Mouse (Mus musculus): Measurements from ENCODE around the gene Tenm2.
A peak's percentile ranks its signal among the peaks of the same experiment; 100 is the strongest.

Tenm2 gene

GRCm38 (mm10) chr11:36000585-36001281 is 1235.0 kb downstream of the Tenm2 start:
- DNase-seq (ENCODE audit: extremely low spot score, low spot score), result no peak

- DNase-seq (ENCODE audit: extremely low spot score, low spot score), result no peak
Measured at GRCm38 (mm10) chr11:36000038-36000437, 1235.7 kb downstream of the Tenm2 start.

DNA sequence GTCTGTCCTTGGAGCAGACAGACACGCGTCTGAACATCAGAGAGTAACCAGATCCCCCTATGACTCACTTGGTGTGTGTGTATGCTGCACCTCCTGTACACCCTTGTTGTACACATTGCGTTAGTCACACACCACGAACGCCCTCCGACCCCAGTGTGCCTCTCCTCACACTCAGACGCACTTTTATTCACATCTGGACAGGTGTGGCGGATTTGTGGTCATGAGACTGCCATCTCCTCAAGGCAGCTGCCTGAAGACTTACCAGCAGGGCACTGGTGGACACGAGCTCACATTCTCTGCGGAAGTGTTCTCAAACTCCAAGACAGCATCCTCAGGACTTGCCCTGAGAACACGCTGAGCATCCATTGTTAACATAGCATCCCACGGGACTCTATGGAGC is 1237.7 kb downstream of the Tenm2 start:
- no peak for DNase-seq (ENCODE audit: extremely low spot score, low spot score)

GRCm38 (mm10) chr11:35995310-35995709 is 1240.5 kb downstream of the Tenm2 start:
- DNase-seq (ENCODE audit: extremely low spot score, low spot score), result no peak

GRCm38 (mm10) chr11:35991846-35992245 is 1243.9 kb downstream of the Tenm2 start:
- no peak for DNase-seq (ENCODE audit: extremely low spot score, low spot score)

DNA sequence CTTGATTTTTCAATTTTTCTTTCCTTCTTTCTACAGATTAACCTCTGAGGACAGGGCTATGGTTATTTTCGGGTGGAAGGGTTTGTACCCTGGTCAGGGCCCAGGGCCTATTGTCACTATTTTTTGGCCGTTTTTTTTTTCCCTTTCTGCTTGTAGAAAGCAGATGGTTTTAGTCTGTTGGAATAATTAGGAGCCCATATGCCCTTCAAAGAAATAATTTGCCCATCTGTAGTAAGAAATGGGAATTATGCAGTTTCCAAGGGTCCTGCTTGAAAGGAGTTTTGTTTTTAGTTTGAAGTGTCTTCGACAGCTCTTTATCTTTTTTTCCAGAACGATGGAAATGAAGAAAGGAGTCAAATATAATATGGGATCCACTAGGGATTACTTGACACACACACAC is 1245.8 kb downstream of the Tenm2 start:
- DNase-seq (ENCODE audit: extremely low spot score, low spot score), result no peak

DNA sequence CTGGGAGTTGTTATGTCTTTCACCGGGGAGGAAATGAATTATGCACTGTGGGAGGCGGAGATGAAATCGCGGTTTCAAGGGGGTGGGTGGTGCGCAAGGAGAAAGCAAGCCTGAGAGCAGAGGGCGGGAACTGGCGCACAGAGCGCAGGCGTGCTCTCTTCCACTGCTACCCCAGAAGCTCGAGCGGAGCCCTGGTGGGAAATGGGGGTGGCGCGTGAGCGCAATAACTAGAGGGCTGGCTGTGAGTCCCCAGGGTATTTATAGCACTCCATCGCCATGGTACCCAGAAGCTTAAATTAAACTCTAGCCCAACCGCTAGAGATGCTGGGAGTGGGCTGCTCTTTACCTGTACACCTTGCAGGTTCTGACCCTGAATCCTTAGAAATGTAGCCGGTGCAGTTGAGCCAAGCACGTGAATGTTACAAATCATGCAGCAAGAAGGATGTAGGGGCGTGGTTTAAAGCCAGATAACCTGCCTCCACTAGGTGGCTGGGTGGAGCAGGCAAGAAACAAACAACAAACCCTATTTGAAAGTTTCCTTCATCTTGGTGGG is 1249.8 kb downstream of the Tenm2 start:
- DNase-seq (ENCODE audit: extremely low spot score, low spot score), result peak; percentile 47

DNA sequence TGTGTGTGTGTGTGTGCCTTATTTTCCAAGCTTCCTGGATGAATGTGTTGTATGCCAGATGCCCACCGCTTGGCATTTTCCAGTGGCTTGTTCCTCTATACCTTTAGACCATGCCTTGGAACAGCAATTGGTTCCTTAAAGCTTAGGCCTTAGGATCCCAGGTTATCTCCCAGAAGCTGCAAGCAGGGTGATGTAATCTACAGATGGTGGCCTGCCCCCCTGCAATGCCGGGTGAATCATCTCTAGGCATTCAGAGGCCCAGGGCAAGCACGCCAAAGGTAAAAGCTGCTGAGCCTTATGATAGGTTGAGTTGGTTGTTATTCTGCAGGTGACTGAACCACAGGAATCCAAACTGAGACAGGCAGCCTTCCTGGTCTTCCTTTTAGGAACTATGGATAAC is 1253.0 kb downstream of the Tenm2 start:
- DNase-seq (ENCODE audit: extremely low spot score, low spot score), result no peak

GRCm38 (mm10) chr11:35980411-35980917 is 1255.3 kb downstream of the Tenm2 start, which contains the start of gene Wwc1:
Wwc1 (minus strand) TSS chr11:35980527.
- DNase-seq (ENCODE audit: extremely low spot score, low spot score), result peak; percentile 83

DNA sequence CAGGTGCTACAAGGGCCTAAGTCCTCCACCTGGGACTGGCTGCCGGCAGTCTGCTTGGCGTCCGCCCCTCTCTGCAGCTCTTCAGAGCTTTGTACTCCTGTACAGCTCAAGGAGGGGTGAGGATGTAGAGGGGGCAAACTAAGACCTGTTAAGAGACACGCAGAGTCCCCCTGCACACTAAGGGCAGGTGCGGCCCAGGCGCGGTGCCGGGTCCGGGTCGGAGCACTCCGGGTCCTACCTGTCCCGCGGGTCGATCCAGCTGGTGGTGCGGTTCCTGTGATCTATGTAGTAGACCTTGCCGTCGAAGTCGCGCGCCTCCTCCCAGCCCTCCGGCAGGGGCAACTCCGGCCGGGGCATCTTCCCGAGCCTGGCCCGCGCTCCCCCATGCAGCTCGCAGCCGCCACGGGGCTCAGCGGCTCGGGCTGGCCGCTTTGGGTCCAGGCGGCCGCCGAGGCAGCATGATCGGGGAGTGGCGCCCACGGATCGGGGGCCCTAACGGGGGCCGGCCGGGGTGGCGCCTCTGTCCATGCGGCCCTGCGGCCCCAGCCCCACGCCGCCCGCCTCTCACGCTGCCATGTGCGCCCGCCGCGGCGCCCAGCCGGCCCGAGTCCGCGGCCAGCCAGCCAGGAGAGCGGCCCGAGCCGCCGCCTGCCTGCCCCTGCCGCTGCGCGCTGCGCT is 1255.9 kb downstream of the Tenm2 start:
- peak; percentile 67 for DNase-seq (ENCODE audit: extremely low spot score, low spot score)

GRCm38 (mm10) chr11:35979266-35979732 is 1256.5 kb downstream of the Tenm2 start:
- DNase-seq (ENCODE audit: extremely low spot score, low spot score), result no peak

- no peak for DNase-seq (ENCODE audit: extremely low spot score, low spot score)
Measured at GRCm38 (mm10) chr11:35977796-35978195, 1258.0 kb downstream of the Tenm2 start.

GRCm38 (mm10) chr11:35977096-35977495 is 1258.7 kb downstream of the Tenm2 start:
- no peak for DNase-seq (ENCODE audit: extremely low spot score, low spot score)

DNA sequence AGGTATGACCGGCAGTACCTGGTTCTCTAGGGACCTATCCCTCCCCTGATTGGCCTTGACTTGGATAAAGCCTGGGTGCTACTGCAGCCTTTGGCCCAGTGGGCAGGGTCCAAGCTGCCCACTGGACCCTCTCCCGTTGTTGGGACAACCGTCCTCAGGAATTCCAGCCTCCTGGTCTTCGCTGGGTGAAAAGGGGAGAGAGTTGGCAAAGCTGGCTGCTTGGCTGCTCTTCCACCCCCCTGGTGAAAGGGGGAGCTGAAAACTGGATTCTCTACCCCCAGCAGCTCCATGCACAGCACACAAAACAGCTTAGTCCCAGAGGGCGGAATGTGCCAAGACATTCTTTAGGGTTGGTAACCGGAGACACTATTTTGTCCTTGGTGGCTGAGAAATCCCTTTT is 1259.3 kb downstream of the Tenm2 start:
- no peak for DNase-seq (ENCODE audit: extremely low spot score, low spot score)

DNA sequence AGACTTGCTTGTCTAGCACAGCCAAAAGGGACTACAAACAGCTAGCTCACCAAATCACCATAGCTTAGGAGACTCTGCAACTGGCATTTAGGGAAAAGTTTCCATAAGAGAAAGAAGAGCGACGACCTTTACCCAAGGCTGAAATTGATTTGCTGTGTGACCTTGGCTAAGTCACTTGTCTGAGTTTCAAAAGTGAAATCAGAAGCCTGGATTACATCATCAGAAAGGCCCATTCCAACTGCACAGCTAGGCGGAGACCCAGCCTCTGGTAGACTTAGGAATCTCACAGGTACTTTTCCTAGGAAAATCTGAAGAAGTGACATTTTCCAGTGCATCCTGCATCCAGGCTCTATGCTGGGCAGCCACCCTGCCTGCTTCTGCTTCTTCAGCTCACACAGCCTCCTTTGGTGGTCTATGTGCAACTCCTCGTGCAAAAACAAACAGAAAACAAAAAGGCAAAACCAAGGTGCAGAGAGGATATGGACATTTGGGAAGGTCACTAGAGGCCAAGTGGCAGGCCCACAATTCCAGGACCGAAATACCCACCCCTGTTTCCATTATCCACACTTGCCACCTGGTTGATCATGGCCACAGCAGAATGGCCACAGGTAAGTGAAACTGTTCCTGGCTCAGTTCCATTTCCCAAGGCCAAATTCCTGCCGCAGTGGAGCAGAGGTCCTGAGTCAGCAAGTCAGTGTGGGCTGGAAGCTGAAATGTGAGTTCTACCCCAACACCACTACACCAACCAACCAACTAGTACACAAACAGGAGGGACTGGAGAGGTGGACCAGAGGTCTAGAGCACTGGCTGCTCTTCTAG is 1260.9 kb downstream of the Tenm2 start:
- DNase-seq (ENCODE audit: extremely low spot score, low spot score), result no peak

DNA sequence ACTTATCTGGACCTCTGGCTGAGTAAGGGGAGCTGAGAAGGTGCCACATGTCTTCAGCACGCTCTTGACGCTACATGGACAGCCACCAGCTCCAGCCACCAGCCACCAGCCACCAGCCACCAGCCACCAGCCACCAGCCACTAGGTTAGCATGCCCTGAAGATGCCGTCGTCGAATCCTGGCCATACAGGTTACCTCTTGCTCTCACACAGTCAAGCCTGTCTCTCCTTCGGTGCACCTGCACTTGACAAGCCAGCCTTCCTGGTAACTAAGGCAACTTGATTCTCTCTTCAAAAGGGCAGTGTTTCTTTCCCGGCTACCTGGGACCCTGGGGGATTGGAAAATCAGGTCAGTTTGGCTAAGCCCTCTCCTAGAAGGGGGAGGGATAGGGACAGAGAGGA is 1262.6 kb downstream of the Tenm2 start:
- no peak for DNase-seq (ENCODE audit: extremely low spot score, low spot score)

GRCm38 (mm10) chr11:35972270-35972931 is 1263.4 kb downstream of the Tenm2 start:
- DNase-seq (ENCODE audit: extremely low spot score, low spot score), result no peak

DNA sequence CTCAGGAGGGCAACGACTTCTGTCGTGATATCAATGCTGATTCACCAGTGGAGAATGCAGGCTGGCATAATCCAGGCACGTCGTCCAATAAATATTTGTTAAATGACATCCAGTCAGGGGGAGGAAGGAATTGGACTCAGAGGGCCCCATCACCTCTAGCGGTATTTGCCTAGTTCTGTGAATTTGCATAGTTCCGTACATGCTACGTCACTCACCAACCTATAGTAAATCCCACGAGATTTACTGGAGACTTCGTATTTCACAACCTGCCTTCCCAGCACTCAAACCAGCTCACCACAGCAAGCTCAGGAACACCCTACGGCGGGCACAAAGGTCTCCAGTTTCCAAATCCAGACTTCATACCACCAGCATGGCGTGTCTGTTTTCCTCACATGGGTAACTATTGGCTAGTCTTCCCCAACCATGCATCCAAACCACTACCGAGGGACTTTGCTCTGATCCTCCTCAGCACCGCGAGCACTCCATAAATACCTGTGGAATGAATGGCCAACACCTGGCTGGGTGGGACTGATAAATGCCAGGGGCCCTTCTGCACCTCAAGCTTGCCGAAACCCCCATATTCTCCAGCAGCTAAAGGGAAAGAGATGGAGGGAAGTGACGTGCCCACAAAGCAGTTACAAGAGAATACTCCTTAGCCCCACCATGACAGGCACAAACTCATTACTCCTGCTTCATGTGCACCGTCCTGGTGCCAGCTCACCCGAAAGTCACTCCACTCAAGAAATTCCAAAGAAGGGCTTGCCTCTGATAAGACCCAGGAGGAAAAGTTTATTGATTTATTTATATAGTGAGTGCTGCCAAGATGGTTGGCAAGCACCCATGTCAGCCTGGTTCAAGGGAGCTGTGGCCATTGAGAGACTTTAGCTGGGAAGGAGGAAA is 1264.7 kb downstream of the Tenm2 start:
- DNase-seq (ENCODE audit: extremely low spot score, low spot score), result no peak

GRCm38 (mm10) chr11:35968291-35968690 is 1267.5 kb downstream of the Tenm2 start:
- no peak for DNase-seq (ENCODE audit: extremely low spot score, low spot score)

DNA sequence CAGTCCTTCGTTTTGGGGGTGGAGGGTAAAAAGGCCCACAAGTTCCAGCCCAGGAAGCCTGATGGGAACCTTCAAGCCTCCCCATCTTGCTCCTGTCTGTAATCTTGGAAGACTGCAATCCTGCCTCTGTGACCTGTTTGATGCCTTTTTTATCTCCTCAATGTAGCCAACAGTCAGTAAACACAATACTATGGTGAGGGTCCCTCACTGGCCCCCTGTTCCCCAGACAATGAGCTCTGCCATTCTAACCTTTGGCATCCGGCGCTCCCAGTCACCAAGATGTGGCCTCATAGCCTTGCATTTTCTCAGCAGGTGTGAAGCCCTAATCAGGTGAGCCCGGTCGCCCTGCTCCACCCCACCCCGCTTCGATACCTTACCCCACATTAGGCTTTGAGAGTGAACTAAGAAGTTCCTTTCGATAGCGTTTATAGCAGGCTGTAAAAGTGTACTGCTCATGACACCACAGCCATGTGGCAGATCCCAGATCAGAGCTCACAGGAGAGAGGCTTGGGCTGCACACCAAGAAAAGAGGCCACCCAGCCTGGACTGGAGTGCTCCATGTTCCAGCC is 1271.7 kb downstream of the Tenm2 start:
- DNase-seq (ENCODE audit: extremely low spot score, low spot score), result no peak
